Mouse (Mus musculus) hindbrain, embryonic 12.5 days (tissue): ENCODE measurements around the gene Hist1h4m. TPM values are rescaled to one million over a fixed set of nuclear protein-coding genes. Genes with fewer than 3 reads are reported as not detected.

Experiments used
- microRNA-seq: library from miRNA; unstranded; fragments of <30 nt; microRNA quantifications from one replicate; pipeline ENCODE4, GENCODE M21; 2017
- polyA plus RNA-seq: library from polyadenylated mRNA; unstranded; fragments of >200 nt; fragmentation: Nextera tagmentation; extraction: Ambion mirVana; gene quantifications from 2 replicates; pipeline ENCODE4 v1.2.1, GENCODE M21; 2016

The Hist1h4m gene
- polyA plus RNA-seq, 1 experiment from 2014 or later: not detected

Small RNAs within 50 kb of the gene (microRNA-seq; reads per million reads assigned to microRNA genes)
- gene Gm19658 (not detected), gene Gm44346 (not detected), gene Gm44466 (not detected)

Other genes starting within 250 kb of the Hist1h4m start
- not detected in 2 replicates for gene Olfr1364, start 230.0 kb upstream of the Hist1h4m start, polyA plus RNA-seq
- not detected in 2 replicates for gene Olfr1362, start 197.7 kb upstream of the Hist1h4m start, polyA plus RNA-seq
- 0.07 TPM in 1 of 2 replicates, not detected in the other for gene Olfr11, start 169.2 kb upstream of the Hist1h4m start, polyA plus RNA-seq
- not detected in 2 replicates for gene Olfr1361, start 148.4 kb upstream of the Hist1h4m start, polyA plus RNA-seq
- not detected in 2 replicates for gene Olfr1360, start 134.3 kb upstream of the Hist1h4m start, polyA plus RNA-seq
- not detected in 2 replicates for gene Olfr1359, start 113.6 kb upstream of the Hist1h4m start, polyA plus RNA-seq
- gene Hist1h2bl, start 95.6 kb upstream of the Hist1h4m start, polyA plus RNA-seq: 3.6 and 4.4 TPM in 2 replicates
- 17.3 and 29.5 TPM in 2 replicates for gene Hist1h2ai, start 95.3 kb upstream of the Hist1h4m start, polyA plus RNA-seq
- 8.9 and 18.3 TPM in 2 replicates for gene Hist1h3h, start 94.1 kb upstream of the Hist1h4m start, polyA plus RNA-seq
- 2.6 and 4.9 TPM in 2 replicates for gene Hist1h2bm, start 89.7 kb upstream of the Hist1h4m start, polyA plus RNA-seq
- 0.98 and 1.0 TPM in 2 replicates for gene Hist1h4j, start 76.7 kb upstream of the Hist1h4m start, polyA plus RNA-seq
- 2.9 TPM in 1 of 2 replicates, not detected in the other for gene Hist1h4k, start 61.2 kb upstream of the Hist1h4m start, polyA plus RNA-seq
- 12.2 and 28.3 TPM in 2 replicates for gene Hist1h2ak, start 57.9 kb upstream of the Hist1h4m start, polyA plus RNA-seq
- 2.2 and 2.8 TPM in 2 replicates for gene Hist1h2bn, start 57.6 kb upstream of the Hist1h4m start, polyA plus RNA-seq
- 23.2 and 23.6 TPM in 2 replicates for gene Hist1h1b, start 31.1 kb upstream of the Hist1h4m start, polyA plus RNA-seq
- gene Hist1h3i, start 28.4 kb upstream of the Hist1h4m start, polyA plus RNA-seq: 87.0 and 110 TPM in 2 replicates
- 5.2 TPM in 1 of 2 replicates, not detected in the other for gene Hist1h2an, start 24.5 kb upstream of the Hist1h4m start, polyA plus RNA-seq
- gene Hist1h2bp, start 24.3 kb upstream of the Hist1h4m start, polyA plus RNA-seq: 1.9 and 2.4 TPM in 2 replicates
- gene Hist1h2bq, start 1.5 kb upstream of the Hist1h4m start, polyA plus RNA-seq: 14.1 and 15.3 TPM in 2 replicates
- gene Hist1h2ao, start 1.3 kb upstream of the Hist1h4m start, polyA plus RNA-seq: 3.4 TPM in 1 of 2 replicates, not detected in the other
- gene Hist1h4n, start 20.4 kb downstream of the Hist1h4m start, polyA plus RNA-seq: 6.2 and 10.1 TPM in 2 replicates
- gene Hist1h2ap, start 21.8 kb downstream of the Hist1h4m start, polyA plus RNA-seq: 2,700 and 3,374 TPM in 2 replicates
- 14.3 and 15.1 TPM in 2 replicates for gene Hist1h2br, start 22.0 kb downstream of the Hist1h4m start, polyA plus RNA-seq
- 19.1 and 20.5 TPM in 2 replicates for gene Zfp184, start 133.3 kb downstream of the Hist1h4m start, polyA plus RNA-seq
- 0.14 TPM in 1 of 2 replicates, not detected in the other for gene Pom121l2, start 169.4 kb downstream of the Hist1h4m start, polyA plus RNA-seq
- gene Prss16, start 198.0 kb downstream of the Hist1h4m start, polyA plus RNA-seq: 0.23 and 0.48 TPM in 2 replicates
- 17.9 TPM in 1 of 2 replicates, not detected in the other for gene Hist1h2ah, start 223.8 kb downstream of the Hist1h4m start, polyA plus RNA-seq
- 5.5 and 9.1 TPM in 2 replicates for gene Hist1h2bk, start 224.1 kb downstream of the Hist1h4m start, polyA plus RNA-seq
- 18.2 and 20.9 TPM in 2 replicates for gene Hist1h4i, start 229.6 kb downstream of the Hist1h4m start, polyA plus RNA-seq
- 52.7 and 56.3 TPM in 2 replicates for gene Hist1h2ag, start 231.2 kb downstream of the Hist1h4m start, polyA plus RNA-seq
- gene Hist1h2bj, start 231.5 kb downstream of the Hist1h4m start, polyA plus RNA-seq: 7.2 and 11.9 TPM in 2 replicates